Mouse (Mus musculus): ENCODE measurements around the gene Cfh. TPM values are rescaled to one million over a fixed set of nuclear protein-coding genes. Genes with fewer than 3 reads are reported as not detected.

Cfh gene
- polyA plus RNA-seq (2012; rRNA removed): 10.3 and 10.8 TPM in 2 replicates

DNA sequence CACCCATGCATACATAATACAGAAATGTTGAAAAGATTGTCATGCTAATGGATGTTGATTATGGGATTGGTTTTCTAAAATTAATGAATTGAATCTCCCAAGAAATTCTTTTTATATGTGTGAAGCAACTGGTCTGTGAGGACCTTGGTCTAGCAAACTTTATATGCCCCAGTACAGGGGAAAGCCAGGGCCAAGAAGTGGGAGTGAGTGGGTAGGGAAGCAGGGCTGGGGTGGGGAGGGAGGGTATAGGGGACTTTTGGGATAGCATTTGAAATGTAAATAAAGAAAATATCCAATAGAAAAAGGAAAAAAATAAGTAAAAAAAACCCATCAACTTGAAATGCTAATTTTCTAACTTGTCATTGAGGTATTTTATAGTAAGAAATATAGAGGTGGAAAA is at the start of gene Cfh:
Gene Cfh, minus strand, starts transcription at position 101 of the 400 bp plus-strand sequence.

Other genes starting within 250 kb of the Cfh start
- gene Kcnt2, start 62.4 kb upstream of the Cfh start, polyA plus RNA-seq (2012; rRNA removed): 2.7 and 3.3 TPM in 2 replicates

Measured in central nervous system, embryonic 14 days (tissue).